28 mouse cellular contexts compared by ENCODE assay signal in genomic region chr5:91727448-91727847, GRCm38 (mm10).
DNase-seq lines count a peak whose midpoint lies in the region; ATAC-seq and TF ChIP-seq lines count a peak whose summit lies in the region.
"Had no signal": no experiment of that assay in that cellular context is flagged by ENCODE, and none has a peak within 500 bp of the region (broad histone marks: within the 10 kb centered on the region; RNA-seq: fewer than 3 reads in every experiment).

No protein-coding gene starts in this region.

- no peak overlapping the region for H3K9ac ChIP-seq in kidney, embryonic 14.5 days (ENCODE audit: low read depth, low read length)
- no peak overlapping the region for H3K9ac ChIP-seq in intestine, embryonic 14.5 days (ENCODE audit: low read length)
- no peak overlapping the region for H3K9ac ChIP-seq in intestine, postnatal 0 days (ENCODE audit: low read depth, low read length)
- H3K9ac ChIP-seq: embryonic facial prominence, embryonic 12.5 days; embryonic facial prominence, embryonic 15.5 days; forebrain, embryonic 12.5 days; forebrain, embryonic 15.5 days; heart, embryonic 12.5 days; heart, embryonic 15.5 days; hindbrain, embryonic 13.5 days had no signal

- H3K36me3 ChIP-seq in kidney, embryonic 14.5 days (ENCODE audit: control insufficient read depth, insufficient read depth, low read length), result no peaks in the 10 kb centered on the region
- no peaks in the 10 kb centered on the region for H3K36me3 ChIP-seq in intestine, embryonic 14.5 days (ENCODE audit: control insufficient read depth, insufficient read depth, low read length)
- H3K36me3 ChIP-seq in intestine, postnatal 0 days (ENCODE audit: control insufficient read depth, insufficient read depth), result no peaks in the 10 kb centered on the region
- H3K36me3 ChIP-seq: embryonic facial prominence, embryonic 12.5 days; embryonic facial prominence, embryonic 15.5 days; forebrain, embryonic 12.5 days; forebrain, embryonic 15.5 days; heart, embryonic 12.5 days; heart, embryonic 15.5 days; hindbrain, embryonic 10.5 days; hindbrain, embryonic 13.5 days had no signal

- no peak for DNase-seq in kidney, adult 18-20 months
- DNase-seq in A20 (ENCODE audit: low read depth, low spot score), result peak; percentile 77
- no peak for DNase-seq in intestine, embryonic 14.5 days (ENCODE audit: low spot score)
- DNase-seq in c-Kit-positive CD71-positive TER-119-positive erythroid progenitor cells, embryonic 14.5 days (ENCODE audit: low spot score), result no peak
- no peak for DNase-seq in thymus, postnatal 0 days (ENCODE audit: low spot score)
- DNase-seq: adrenal gland, postnatal 10 days; adrenal gland, postnatal 36 days; cerebellum, adult 11 months; cerebellum, adult 2 months; cerebellum, adult 9-11 months; cerebellum, postnatal 25 days; gastrocnemius, postnatal 10 days; gastrocnemius, postnatal 36 days; heart, postnatal 10 days; heart, postnatal 36 days had no signal

- no peaks in the 10 kb centered on the region for H3K9me3 ChIP-seq in kidney, embryonic 14.5 days (ENCODE audit: control insufficient read depth, low read length)
- no peaks in the 10 kb centered on the region for H3K9me3 ChIP-seq in intestine, embryonic 14.5 days (ENCODE audit: control insufficient read depth, low read length)
- H3K9me3 ChIP-seq in intestine, postnatal 0 days (ENCODE audit: control insufficient read depth), result no peaks in the 10 kb centered on the region
- H3K9me3 ChIP-seq: embryonic facial prominence, embryonic 12.5 days; embryonic facial prominence, embryonic 15.5 days; forebrain, embryonic 12.5 days; forebrain, embryonic 15.5 days; heart, embryonic 12.5 days; heart, embryonic 15.5 days; hindbrain, embryonic 10.5 days; hindbrain, embryonic 13.5 days had no signal

- peak; percentile 71 for ATAC-seq in kidney, embryonic 14.5 days (ENCODE audit: low FRiP score, low TSS enrichment)
- ATAC-seq in intestine, embryonic 14.5 days (replicated peaks; ENCODE audit: low FRiP score, low TSS enrichment, low read depth), result 0 out of 2 replicates have a peak, but pooled peaks have one; percentile 62
- ATAC-seq in intestine, postnatal 0 days, result peak; percentile 81
- ATAC-seq in CD4-positive, CD25-positive, alpha-beta regulatory T cell, adult 4 months, result no peak
- ATAC-seq: forebrain, embryonic 15.5 days; hindbrain, embryonic 16.5 days; Patski had no signal

- no peak overlapping the region for H3K4me2 ChIP-seq in kidney, embryonic 14.5 days (replicated peaks; ENCODE audit: low read depth, low read length)
- H3K4me2 ChIP-seq in intestine, embryonic 14.5 days (ENCODE audit: low read length), result no peak overlapping the region
- no peak overlapping the region for H3K4me2 ChIP-seq in intestine, postnatal 0 days (replicated peaks; ENCODE audit: low read depth)
- H3K4me2 ChIP-seq: embryonic facial prominence, embryonic 12.5 days; embryonic facial prominence, embryonic 15.5 days; forebrain, embryonic 12.5 days; forebrain, embryonic 15.5 days; heart, embryonic 12.5 days; heart, embryonic 15.5 days; hindbrain, embryonic 13.5 days had no signal

- peaks cover 3% of the 10 kb centered on the region; the same call in 1 of the 2 replicates for H3K4me1 ChIP-seq in kidney, embryonic 14.5 days (ENCODE audit: control insufficient read depth, insufficient read depth, low read length)
- H3K4me1 ChIP-seq in intestine, embryonic 14.5 days (replicated peaks; ENCODE audit: control insufficient read depth, insufficient read depth, low read length), result no peaks in the 10 kb centered on the region; the same call in 1 of the 2 replicates
- H3K4me1 ChIP-seq in intestine, postnatal 0 days (replicated peaks; ENCODE audit: control insufficient read depth, insufficient read depth, low read length), result 0 out of 2 replicates have a peak, but pooled peaks cover 4% of the 10 kb centered on the region
- H3K4me1 ChIP-seq: heart, embryonic 15.5 days had no signal

- TF ChIP-seq CTCF in intestine, postnatal 0 days (IDR thresholded peaks at IDR 0.05; ENCODE audit: low read depth), result no peak

- no peak overlapping the region for H3K4me3 ChIP-seq in kidney, embryonic 14.5 days (ENCODE audit: low read length)
- H3K4me3 ChIP-seq in intestine, embryonic 14.5 days (ENCODE audit: low read depth, low read length), result no peak overlapping the region
- H3K4me3 ChIP-seq in intestine, postnatal 0 days (ENCODE audit: low read depth, low read length), result no peak overlapping the region
- H3K4me3 ChIP-seq: embryonic facial prominence, embryonic 12.5 days; embryonic facial prominence, embryonic 15.5 days; forebrain, embryonic 12.5 days; forebrain, embryonic 15.5 days; heart, embryonic 12.5 days; heart, embryonic 15.5 days; hindbrain, embryonic 10.5 days; hindbrain, embryonic 13.5 days had no signal

- 16% methylated on average over 2 of the region's 2 CpGs for WGBS in kidney, embryonic 14.5 days
- 39% methylated on average over 2 of the region's 2 CpGs for WGBS in intestine, embryonic 14.5 days
- 19% methylated on average over 2 of the region's 2 CpGs for WGBS in intestine, postnatal 0 days

- no peaks in the 10 kb centered on the region for H3K27me3 ChIP-seq in kidney, embryonic 14.5 days (ENCODE audit: control insufficient read depth, insufficient read depth, low read length)
- no peaks in the 10 kb centered on the region for H3K27me3 ChIP-seq in intestine, embryonic 14.5 days (replicated peaks; ENCODE audit: control insufficient read depth, insufficient read depth, low read length)
- no peaks in the 10 kb centered on the region for H3K27me3 ChIP-seq in intestine, postnatal 0 days (replicated peaks; ENCODE audit: control insufficient read depth, insufficient read depth, low read length)
- H3K27me3 ChIP-seq: embryonic facial prominence, embryonic 12.5 days; embryonic facial prominence, embryonic 15.5 days; forebrain, embryonic 12.5 days; forebrain, embryonic 15.5 days; heart, embryonic 12.5 days; heart, embryonic 15.5 days; Patski had no signal

- H3K27ac ChIP-seq in kidney, embryonic 14.5 days (ENCODE audit: low read depth, low read length), result no peak overlapping the region
- H3K27ac ChIP-seq in intestine, embryonic 14.5 days (ENCODE audit: low read depth), result no peak overlapping the region
- no peak overlapping the region for H3K27ac ChIP-seq in intestine, postnatal 0 days (ENCODE audit: low read depth, low read length)
- H3K27ac ChIP-seq: embryonic facial prominence, embryonic 12.5 days; embryonic facial prominence, embryonic 15.5 days; forebrain, embryonic 12.5 days; forebrain, embryonic 15.5 days; heart, embryonic 15.5 days; hindbrain, embryonic 10.5 days; hindbrain, embryonic 13.5 days had no signal
